Mouse (Mus musculus) embryonic facial prominence, embryonic 10.5 days (tissue): ENCODE measurements around the gene BC030867. TPM values are rescaled to one million over a fixed set of nuclear protein-coding genes. Genes with fewer than 3 reads are reported as not detected.

Experiments used
- DNase-seq: peaks from one replicate; pipeline ENCODE4 v3.0.0-alpha.2; 2017; ENCODE audit warnings: low spot score
- H3K27ac ChIP-seq: fragments of 300-500 bp; sonication (generic); replicated peaks from 2 replicates; pipeline ENCODE4 v1.5.1; 2016; ENCODE audit warnings: mild to moderate bottlenecking
- H3K27me3 ChIP-seq: fragments of 300-500 bp; sonication (generic); replicated peaks from 2 replicates; pipeline ENCODE4 v1.6.1; 2016; ENCODE audit warnings: low read depth, mild to moderate bottlenecking; ENCODE audit not compliant: poor library complexity, severe bottlenecking
- H3K36me3 ChIP-seq: fragments of 300-500 bp; sonication (generic); replicated peaks from 2 replicates; pipeline ENCODE4 v1.6.1; 2016; ENCODE audit warnings: mild to moderate bottlenecking, moderate library complexity
- H3K4me1 ChIP-seq: fragments of 300-500 bp; sonication (generic); 2 replicates; pipeline ENCODE4 v1.6.1; 2016
- H3K4me3 ChIP-seq: fragments of 300-500 bp; sonication (generic); 2 replicates; pipeline ENCODE4 v1.5.1; 2016; ENCODE audit warnings: mild to moderate bottlenecking, moderate library complexity
- H3K9me3 ChIP-seq: fragments of 300-500 bp; sonication (generic); 2 replicates; pipeline ENCODE4 v1.6.1; 2016; ENCODE audit warnings: mild to moderate bottlenecking
- WGBS: fragments of 180-500 bp; shearing (Covaris S2); methylation state at CpG from one replicate; pipeline ENCODE4 v1.1.7; 2016; 5-methylcytosine and 5-hydroxymethylcytosine counted together
- polyA plus RNA-seq: library from polyadenylated mRNA; unstranded; fragments of >200 nt; fragmentation: Nextera tagmentation; extraction: Ambion mirVana; gene quantifications from 2 replicates; pipeline ENCODE4 v1.2.1, GENCODE M21; 2016

BC030867 gene
- polyA plus RNA-seq, 1 experiment from 2014 or later = 30.1 TPM

DNA sequence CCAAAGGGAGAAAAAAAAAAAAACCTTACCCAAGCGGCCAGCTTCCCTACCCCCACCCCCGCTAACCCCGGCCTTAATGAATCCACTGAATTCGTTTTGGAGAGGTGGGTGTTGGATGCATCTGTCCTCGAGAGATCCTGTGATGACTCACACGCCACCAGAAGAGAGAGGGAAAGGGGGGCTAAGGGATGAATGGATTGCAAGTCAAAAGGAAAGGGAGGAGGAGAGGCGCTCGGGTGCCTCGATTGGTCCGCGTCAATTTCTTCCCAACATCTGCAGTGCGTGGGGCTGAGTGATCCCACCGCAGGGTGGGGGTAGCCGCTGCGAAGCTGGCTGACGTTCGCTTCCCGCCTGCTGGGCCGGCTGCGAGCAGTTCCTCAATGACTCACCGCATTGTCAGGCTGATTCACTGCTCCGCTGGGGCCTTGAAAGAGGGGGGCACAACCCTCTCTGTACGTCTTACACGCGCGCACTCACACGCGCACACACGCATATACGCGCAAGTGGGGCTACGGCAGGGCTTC lies 3.7 kb upstream of the BC030867 start:
- 2% methylated on average over 32 of the region's 32 CpGs for WGBS
- H3K9me3 ChIP-seq = no peaks in the 10 kb centered on the region
- H3K4me1 ChIP-seq = peaks cover 29% of the 10 kb centered on the region
- no peaks in the 10 kb centered on the region for H3K36me3 ChIP-seq
- DNase-seq = peak; percentile 66
- peaks cover 24% of the 10 kb centered on the region for H3K27me3 ChIP-seq
- peak overlapping the region; percentile 81 for H3K27ac ChIP-seq
- H3K4me3 ChIP-seq = peak overlapping the region; percentile 54

DNA sequence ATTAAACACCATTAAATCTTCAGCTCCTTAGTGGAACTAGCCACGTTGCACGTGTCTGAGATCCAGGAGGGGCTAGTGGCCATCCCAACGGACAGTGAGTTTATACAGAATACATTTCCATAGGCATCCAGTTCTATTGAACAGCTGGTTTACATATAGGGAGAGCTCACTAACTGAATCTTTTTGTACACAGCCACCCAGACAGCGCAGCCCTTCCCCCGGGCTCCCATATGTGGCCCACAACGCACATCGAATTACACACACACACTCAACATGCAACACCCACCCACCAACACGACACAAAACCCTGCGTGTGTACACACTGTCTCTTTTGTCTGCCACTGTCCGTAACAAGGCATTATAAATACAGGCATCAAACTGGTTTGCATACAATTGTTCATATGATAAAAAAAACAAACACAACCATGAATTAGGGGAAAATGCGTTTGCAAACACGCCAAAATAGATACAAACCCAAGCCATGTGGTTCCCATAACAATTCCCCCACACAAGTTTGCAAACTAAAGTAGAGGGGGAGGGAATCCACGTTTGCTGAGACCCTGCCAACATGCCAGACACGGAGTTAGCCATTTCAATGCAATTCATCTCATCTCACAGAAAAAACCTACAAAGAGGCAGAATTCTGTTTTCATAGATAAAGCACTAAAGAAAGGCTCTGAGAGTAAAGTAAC lies 3.0 kb upstream of the BC030867 start:
- no peak for DNase-seq
- peak overlapping the region; percentile 81 for H3K27ac ChIP-seq
- 60% methylated on average over 14 of the region's 14 CpGs for WGBS
- peak overlapping the region; percentile 54 for H3K4me3 ChIP-seq
- peaks cover 29% of the 10 kb centered on the region for H3K4me1 ChIP-seq
- H3K27me3 ChIP-seq = peaks cover 24% of the 10 kb centered on the region
- H3K9me3 ChIP-seq = no peaks in the 10 kb centered on the region
- peaks cover 3% of the 10 kb centered on the region for H3K36me3 ChIP-seq

DNA sequence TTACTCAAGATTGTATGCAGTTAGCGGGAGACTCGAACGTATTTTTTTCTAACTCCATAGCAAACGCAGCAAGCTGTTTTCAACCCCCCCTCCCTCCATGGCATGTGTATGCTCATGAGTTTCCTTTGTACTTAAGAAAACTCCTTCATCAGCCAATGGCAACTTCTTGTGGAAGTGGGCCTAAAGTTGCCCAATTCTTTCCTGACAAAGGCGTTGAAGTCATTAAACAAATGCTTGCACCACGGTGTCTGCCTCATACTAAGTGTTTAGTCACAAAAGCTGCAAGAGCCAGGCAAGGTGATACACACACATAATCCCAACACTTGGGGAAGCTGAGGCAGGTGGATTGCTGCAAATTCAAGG lies 2.4 kb upstream of the BC030867 start:
- Histone ChIP-seq H3K4me1 (peaks cover 27% of the 10 kb centered on the region), H3K9me3 (no peaks in the 10 kb centered on the region), H3K27ac (no peak overlapping the region), H3K36me3 (peaks cover 8% of the 10 kb centered on the region), H3K4me3 (no peak overlapping the region), H3K27me3 (peaks cover 24% of the 10 kb centered on the region)
- WGBS = 93% methylated on average over 6 of the region's 6 CpGs
- DNase-seq = no peak

DNA sequence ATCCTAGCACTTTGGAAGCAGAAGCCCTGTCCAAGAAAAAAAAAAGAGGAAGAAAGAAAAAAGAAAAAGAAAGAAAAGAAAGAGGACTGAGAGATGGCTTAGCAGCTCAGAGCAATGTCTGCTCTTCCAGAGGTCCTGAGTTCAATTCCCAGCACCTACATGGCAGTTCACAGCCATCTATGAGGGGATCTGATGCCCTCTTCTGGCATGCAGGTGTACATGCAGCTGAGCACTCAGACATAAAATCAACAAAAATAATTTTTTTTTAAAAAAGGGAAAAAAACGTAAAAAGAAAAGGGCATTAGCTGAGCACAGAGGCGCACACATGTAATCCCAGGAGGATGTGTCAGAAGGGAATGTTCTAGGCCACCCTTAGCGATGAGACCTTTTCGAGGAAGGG lies 1.8 kb upstream of the BC030867 start:
- 86% methylated on average over 4 of the region's 4 CpGs for WGBS

DNA sequence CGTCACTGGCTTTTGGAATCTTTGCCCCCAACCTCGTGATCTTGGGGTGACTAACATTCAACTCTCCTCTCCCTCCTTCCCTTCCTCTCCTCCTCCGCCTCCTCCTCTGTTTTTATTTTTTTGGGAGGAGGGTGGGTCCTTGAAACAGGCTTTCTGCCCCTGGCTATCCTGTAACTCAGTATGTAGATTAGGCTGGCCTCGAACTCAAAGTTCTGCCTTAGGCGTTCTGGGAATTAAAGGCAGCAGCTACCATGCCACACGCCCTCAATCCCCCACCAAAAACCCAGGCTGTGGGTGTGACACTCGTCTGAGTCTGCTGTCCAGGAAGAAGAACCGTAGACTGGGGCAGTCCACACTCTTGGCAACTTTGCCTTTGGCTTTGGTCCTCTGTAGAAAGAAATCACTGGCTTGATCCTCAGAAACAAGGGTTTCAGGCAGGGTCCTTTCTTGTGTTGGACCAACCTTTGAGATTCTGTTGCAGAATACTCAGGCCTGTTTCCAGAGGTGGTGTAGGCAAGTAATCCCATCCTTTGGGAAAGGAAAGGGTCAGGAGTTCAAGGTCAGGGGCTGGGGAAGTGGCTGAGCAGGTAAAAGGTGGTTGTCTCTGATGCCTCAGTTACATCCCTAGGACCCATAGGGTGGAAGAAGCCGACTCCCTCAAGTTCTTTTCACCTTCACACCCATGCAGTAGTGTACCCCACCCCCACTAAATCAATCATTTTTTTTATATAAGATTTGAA lies 839 bp downstream of the BC030867 start:
- H3K4me3 ChIP-seq = peak overlapping the region; percentile 95
- no peak for DNase-seq
- no peaks in the 10 kb centered on the region for H3K9me3 ChIP-seq
- peaks cover 25% of the 10 kb centered on the region for H3K4me1 ChIP-seq
- peaks cover 20% of the 10 kb centered on the region for H3K27me3 ChIP-seq
- WGBS = 14% methylated on average over 9 of the region's 9 CpGs
- H3K36me3 ChIP-seq = peaks cover 40% of the 10 kb centered on the region
- H3K27ac ChIP-seq = peak overlapping the region; percentile 88

More for the DNA sequence above, 1.8 kb upstream of the BC030867 start:
- Histone ChIP-seq H3K36me3 (peaks cover 14% of the 10 kb centered on the region), H3K4me1 (peaks cover 26% of the 10 kb centered on the region), H3K9me3 (no peaks in the 10 kb centered on the region), H3K4me3 (no peak overlapping the region), H3K27ac (no peak overlapping the region), H3K27me3 (peaks cover 24% of the 10 kb centered on the region)
- DNase-seq = no peak

DNA sequence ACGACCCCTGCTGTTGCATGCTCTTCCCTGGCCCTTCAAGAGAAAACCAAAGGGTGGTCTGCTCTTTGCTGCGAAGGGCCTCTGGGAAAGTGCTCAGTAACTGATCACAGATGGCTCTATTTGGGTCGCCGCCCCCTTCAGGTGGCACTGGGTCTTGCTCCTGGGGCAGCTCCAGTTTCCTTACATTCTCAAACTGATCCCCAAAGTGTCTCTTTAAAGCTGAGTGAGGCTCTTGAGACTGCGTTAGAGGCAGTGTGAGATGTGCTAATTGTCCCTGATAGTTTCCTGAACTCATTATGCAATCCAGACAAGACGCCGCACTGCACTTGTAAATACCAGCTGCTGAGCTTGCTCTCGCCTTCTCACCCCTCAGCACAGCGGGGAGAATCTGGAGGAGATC lies 8.8 kb downstream of the BC030867 start:
- Histone ChIP-seq H3K4me3 (no peak overlapping the region), H3K9me3 (no peaks in the 10 kb centered on the region), H3K27me3 (no peaks in the 10 kb centered on the region), H3K27ac (peak overlapping the region; percentile 69), H3K36me3 (peaks cover 95% of the 10 kb centered on the region), H3K4me1 (peaks cover 19% of the 10 kb centered on the region)
- WGBS = 37% methylated on average over 9 of the region's 9 CpGs
- peak; percentile 73 for DNase-seq

DNA sequence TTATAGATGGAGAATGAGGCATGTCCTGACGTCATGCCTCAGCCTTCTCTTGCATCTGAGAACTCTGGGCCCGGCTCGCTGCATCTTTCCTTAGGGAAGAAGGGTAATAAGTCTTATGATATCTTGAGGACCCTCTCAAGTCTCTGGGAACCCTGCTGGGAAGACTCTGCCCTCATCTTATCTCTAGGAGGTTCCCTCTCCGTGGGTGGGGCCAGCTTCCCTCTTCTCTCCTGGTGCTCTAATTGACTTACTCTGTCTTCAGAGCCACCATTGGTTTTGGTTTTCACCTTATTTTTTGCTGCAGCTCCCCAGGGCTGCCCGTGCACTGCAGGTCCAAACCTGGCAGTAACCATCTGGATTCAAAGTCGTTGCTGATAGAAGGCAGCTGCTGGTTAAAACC lies 9.4 kb downstream of the BC030867 start:
- 84% methylated on average over 6 of the region's 6 CpGs for WGBS
- no peak overlapping the region for H3K27ac ChIP-seq

DNA sequence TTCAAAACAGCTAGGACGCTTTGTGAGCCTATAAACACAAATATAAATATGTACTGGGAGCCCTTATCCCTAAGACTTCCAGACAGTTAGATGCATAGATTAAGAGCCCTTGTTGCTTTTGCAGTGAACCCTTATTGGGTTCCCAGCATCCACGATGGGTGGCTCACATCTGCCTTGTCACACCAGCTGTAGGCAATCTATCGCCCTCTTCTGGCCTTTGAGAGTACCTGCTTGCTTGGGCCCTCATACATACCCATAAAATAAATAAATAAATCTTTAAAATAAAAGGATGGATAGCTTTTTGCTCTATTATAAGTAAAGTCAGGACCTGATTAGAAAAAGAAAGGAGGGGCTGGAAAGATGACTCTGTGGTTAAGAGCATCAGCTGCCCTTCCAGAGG lies 9.8 kb downstream of the BC030867 start:
- no peaks in the 10 kb centered on the region for H3K27me3 ChIP-seq
- 91% methylated on average over 3 of the region's 3 CpGs for WGBS
- no peaks in the 10 kb centered on the region for H3K9me3 ChIP-seq
- H3K4me3 ChIP-seq = no peak overlapping the region
- H3K27ac ChIP-seq = no peak overlapping the region
- DNase-seq = no peak
- peaks cover 96% of the 10 kb centered on the region for H3K36me3 ChIP-seq
- peaks cover 19% of the 10 kb centered on the region for H3K4me1 ChIP-seq

More for the DNA sequence above, 9.4 kb downstream of the BC030867 start:
- Histone ChIP-seq H3K4me1 (peaks cover 19% of the 10 kb centered on the region), H3K36me3 (peaks cover 95% of the 10 kb centered on the region), H3K4me3 (no peak overlapping the region), H3K9me3 (no peaks in the 10 kb centered on the region), H3K27me3 (no peaks in the 10 kb centered on the region)
- DNase-seq = no peak

DNA sequence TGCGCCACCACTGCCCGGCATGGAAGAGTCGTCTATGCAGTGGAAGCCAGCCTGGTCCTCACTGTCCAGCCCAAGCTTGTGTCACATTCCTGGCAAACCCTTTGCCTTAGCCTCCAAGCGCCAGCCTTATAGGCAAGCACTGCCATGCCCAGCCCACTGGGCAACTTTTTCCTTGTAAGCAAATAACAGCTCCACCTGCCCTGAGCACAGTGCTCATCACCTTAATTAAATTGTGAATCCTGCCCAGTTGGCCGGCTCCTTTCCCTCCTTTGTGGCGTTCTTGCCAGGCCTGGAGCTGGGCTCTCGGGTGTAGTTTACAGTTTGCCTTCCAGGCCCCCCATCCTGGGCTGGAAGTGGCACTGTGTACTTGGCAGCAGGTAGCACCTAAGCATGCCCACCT lies 14.5 kb downstream of the BC030867 start:
- peaks cover 72% of the 10 kb centered on the region for H3K36me3 ChIP-seq
- DNase-seq = no peak
- H3K27me3 ChIP-seq = no peaks in the 10 kb centered on the region
- H3K9me3 ChIP-seq = no peaks in the 10 kb centered on the region
- 92% methylated on average over 7 of the region's 7 CpGs for WGBS
- no peak overlapping the region for H3K27ac ChIP-seq
- H3K4me1 ChIP-seq = peaks cover 18% of the 10 kb centered on the region
- no peak overlapping the region for H3K4me3 ChIP-seq

DNA sequence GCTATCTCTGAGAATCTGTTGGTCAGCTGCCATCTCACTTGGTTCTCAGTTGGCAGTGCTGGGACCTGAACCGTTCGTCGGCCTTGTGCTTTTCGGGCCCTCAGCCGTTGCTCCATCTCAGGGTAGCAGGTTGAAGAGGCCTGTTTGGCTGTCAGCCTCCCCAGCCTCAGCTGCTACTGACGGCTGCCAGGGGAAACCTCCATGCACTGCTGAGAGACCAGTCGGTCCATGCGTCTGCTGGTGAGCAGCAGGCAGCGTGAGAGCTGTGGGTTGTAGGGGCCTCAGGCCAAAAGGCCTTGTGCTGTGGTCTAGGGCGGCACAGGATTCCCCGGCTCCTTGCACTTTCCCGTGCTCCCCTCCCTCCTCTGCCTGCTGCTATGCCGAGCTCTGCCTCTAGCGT lies 17.1 kb downstream of the BC030867 start:
- H3K27ac ChIP-seq = no peak overlapping the region
- no peaks in the 10 kb centered on the region for H3K9me3 ChIP-seq
- peaks cover 48% of the 10 kb centered on the region for H3K36me3 ChIP-seq
- H3K27me3 ChIP-seq = no peaks in the 10 kb centered on the region
- WGBS = 64% methylated on average over 14 of the region's 14 CpGs
- no peak for DNase-seq
- peaks cover 18% of the 10 kb centered on the region for H3K4me1 ChIP-seq
- no peak overlapping the region for H3K4me3 ChIP-seq

DNA sequence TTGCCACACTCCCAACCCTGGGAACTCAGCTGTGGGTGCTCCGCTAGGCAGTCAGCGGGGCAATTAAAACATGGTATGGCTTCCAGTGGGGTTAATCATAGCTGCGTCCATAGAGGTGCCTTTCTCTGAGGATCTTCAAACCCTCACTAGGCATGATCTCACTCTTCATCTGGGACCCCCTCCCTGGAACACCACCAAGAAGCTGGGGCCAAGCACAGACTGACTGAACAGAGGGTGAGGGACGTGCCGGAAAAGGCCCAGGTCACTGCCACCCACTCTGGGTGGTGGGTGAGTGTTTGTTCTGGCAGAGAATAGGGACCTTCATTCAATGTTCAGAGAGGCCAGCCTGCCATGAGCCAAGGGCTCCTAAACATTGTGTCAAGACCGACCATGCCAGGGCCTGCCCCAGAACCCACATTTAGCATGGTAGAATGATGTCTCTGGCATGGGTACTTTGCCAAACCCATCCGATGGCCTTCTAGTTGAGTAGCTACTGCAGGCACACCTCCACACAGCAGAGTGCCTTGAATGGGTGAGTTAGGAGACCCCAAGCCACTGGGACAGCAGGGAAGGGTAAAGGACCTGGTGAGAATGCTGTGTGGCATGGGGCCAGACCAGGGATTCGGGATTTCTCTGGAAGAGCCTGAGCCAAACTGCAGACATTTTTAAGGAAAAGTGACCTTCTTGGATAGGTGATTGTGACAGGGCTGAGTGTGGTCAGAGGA lies 18.1 kb downstream of the BC030867 start:
- peaks cover 18% of the 10 kb centered on the region for H3K4me1 ChIP-seq
- DNase-seq = no peak
- 86% methylated on average over 8 of the region's 8 CpGs for WGBS
- no peaks in the 10 kb centered on the region for H3K9me3 ChIP-seq
- no peaks in the 10 kb centered on the region for H3K27me3 ChIP-seq
- peaks cover 38% of the 10 kb centered on the region for H3K36me3 ChIP-seq
- H3K27ac ChIP-seq = no peak overlapping the region
- H3K4me3 ChIP-seq = no peak overlapping the region

DNA sequence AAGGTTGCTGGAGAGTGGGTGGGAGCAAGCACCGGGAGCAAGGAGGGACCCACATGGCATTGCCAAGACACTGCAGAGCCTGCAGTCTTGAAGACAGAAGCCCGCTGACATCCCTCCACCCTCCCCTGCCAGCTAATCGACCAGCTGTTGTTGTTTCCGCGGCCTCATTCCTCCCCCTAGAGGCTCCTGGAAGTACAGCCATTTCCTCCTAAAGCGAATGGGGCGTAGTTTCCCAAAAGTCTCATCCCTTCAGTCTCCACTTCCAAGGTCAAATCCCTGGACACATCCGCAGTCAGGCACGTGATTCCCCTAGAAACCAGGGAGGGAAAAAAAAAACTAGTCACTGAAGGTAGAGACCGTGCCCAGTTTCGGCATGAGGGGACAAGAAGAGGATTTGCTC lies 18.8 kb downstream of the BC030867 start:
- 8% methylated on average over 11 of the region's 11 CpGs for WGBS
- H3K36me3 ChIP-seq = peaks cover 32% of the 10 kb centered on the region
- no peak overlapping the region for H3K4me3 ChIP-seq
- peak; percentile 81 for DNase-seq
- H3K27me3 ChIP-seq = no peaks in the 10 kb centered on the region
- peaks cover 18% of the 10 kb centered on the region for H3K4me1 ChIP-seq
- H3K9me3 ChIP-seq = no peaks in the 10 kb centered on the region
- no peak overlapping the region for H3K27ac ChIP-seq
